Mouse (Mus musculus) gastrocnemius, adult 2 months (tissue): ENCODE measurements at regions not wholly inside any gene's neighbourhood (a gene's known extent, or its start where the extent isn't known, plus 50 kb on each side); places are given as distances from the start of the nearest gene placed in this dataset.

ENCODE experiments used
- DNase-seq: peaks from one replicate; pipeline ENCODE4 v3.0.0; 2022
- H3K27ac ChIP-seq: fragments of 200-600 bp; 2 replicates; pipeline ENCODE4 v1.8.1; 2022; ENCODE audit warnings: mild to moderate bottlenecking
- H3K4me3 ChIP-seq: fragments of 200-600 bp; 2 replicates; pipeline ENCODE4 v1.8.1; 2022; ENCODE audit warnings: mild to moderate bottlenecking, moderate library complexity
- CTCF ChIP-seq: fragments of 200-600 bp; IDR thresholded peaks from 2 replicates; pipeline ENCODE4 v1.8.1; 2022; ENCODE audit warnings: antibody characterized with exemption, mild to moderate bottlenecking, moderate library complexity
- intact Hi-C: fragments of 180-260 bp; cut with DNase I; formaldehyde crosslinking; loops from one replicate; pipeline ENCODE4 v1.15.1; 2025

DNA sequence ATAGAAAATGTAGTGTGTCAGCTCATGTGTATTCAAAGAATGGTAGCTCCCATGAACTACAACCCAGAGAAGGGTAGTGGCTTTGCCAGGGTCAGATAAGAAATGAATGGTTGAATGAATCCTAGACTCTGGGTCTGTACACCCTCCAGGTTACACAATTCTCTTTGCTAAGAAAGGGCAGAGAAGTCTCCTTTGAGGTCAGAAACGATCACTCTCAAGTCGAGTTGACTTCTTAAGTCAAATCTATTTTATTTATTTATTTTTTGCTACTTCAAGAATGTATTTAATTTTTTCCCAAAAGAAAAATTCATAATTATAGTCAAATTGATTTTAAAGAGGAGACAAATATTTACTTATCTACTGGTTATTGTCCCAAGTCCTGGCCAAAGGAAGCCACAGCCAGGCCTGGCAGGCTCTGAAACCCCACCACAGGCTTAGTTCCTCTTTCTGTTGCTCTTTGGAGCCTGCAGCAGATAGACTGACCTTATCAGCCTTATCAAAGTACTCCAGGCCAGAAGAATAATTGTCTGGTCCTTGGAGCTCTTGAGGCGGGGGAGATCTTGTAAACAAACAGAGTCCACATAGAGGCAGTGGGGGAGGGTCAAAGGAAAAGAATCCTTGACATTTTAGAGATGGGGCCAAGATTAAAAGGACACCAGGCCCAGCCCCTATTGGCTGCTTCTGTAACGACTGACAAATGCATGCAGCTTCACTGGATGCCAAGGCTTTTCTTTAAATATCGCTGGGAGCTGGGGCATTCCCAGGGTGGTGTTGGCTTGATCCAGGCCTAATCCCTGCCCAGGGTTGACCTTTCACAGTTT is 104.6 kb upstream of the Jun start:
- intact Hi-C loops: loop anchor here (1.0 kb wide), 2 partner anchors 104 to 705 kb away; partner anchors contain the start of gene Jun
- no peak; the same call in 1 of the 2 replicates for TF ChIP-seq CTCF
- Histone ChIP-seq H3K27ac (peak overlapping the region; percentile 97), H3K4me3 (peak overlapping the region; percentile 50)
- peak; percentile 69 for DNase-seq

DNA sequence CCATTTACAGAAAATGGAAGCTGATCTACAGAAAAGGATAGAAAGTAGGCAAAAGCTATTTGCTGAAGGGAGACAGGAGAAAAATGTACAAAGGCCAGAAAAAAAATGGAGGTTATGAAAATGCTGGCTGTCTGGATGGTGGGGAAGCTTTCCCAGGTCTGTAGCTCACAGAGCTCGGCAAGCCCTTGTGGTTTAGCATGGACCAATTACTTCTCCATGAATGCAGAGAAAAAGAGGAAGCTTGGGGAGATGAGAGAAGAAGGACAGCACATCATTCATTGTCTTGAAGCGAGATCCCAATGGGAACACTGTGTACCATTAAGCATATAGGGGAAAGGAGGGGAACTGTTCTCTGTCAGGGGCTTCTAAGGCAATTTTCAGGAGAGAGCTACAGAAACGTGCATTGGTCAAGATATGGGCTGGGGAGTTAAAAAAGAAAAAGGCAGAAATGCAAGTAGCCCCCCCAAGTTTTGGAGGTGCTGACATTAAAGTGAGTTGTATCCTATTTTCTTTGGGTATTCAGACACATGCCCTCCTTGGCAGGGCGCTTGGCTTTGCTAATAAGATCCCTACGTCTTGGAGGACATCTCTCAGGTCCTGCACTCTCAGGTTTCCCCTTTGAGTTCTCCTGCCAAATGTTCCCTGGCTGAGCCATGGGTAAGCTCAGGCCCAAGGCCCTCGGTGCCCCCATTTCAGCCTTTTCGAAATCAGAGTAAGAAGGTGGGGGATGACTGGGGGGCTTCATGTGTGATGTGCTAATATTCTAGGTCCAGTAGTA is 105.8 kb upstream of the Jun start:
- H3K4me3 ChIP-seq: peak overlapping the region; percentile 28
- intact Hi-C loops: loop anchor here (1.0 kb wide), 2 partner anchors 106 to 703 kb away; partner anchors contain the start of gene Jun
- peak; percentile 83 for DNase-seq
- TF ChIP-seq CTCF: no peak
- peak overlapping the region; percentile 97 for H3K27ac ChIP-seq

DNA sequence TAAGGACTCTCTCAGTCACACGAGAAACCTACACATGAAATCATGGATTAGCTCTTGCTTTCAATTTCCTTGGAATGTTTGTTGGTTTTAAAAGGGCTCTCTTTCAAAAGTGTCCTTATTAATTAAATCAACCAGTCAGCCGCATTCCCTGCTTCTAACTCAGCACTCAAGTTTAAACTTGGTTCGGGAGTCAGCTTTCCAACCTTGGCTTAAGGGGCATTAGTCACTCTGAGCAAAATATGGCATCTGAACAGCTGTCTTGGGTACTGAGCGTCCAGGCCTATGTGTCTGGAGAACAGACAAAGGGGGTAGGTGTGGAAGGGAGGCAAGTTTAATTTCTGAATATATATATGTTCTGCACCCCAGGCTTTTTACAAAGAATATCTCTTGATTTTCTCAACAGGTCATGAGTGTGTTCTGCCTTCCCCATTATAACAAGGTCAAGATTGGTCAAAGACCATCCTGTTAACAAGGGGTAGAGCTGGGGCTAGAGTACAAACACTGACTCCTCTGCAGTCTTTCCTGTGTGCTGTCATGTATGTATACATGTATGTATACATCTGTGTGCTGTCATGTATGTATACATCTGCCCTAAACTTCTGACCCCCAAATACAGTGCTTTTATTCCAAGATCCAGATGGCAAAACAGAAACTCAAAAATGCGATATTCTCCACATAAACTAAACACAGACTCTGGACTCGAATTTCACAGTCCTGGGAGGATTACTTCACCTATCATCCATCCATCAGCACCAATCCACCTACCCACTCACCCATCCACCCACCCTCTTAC is 106.8 kb upstream of the Jun start:
- intact Hi-C loops: no loop called here
- peak overlapping the region; percentile 97 for H3K27ac ChIP-seq
- H3K4me3 ChIP-seq: peak overlapping the region; percentile 15; the same call in 1 of the 2 replicates
- TF ChIP-seq CTCF: no peak
- peak; percentile 42 for DNase-seq

DNA sequence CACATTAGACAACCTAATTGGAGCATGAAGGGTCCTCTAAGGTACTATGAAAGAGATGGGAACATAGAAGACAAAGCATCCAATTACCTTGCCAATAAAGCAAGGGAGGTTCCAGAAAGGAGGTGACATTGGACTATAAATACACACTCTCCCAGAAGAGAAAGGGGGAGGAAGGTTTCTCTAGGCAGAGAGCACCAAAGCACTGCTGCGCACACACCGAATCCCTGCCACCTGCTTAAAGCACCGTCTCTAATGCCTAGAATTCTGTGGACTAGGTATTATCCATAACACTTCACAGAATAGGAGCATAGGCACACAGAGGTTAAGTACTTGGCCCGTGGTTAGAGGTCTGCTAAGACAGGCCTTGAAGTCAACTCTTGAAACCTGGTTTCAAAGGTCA is 107.8 kb upstream of the Jun start:
- TF ChIP-seq CTCF: no peak
- Histone ChIP-seq H3K27ac (peak overlapping the region; percentile 98), H3K4me3 (peak overlapping the region; percentile 74)
- intact Hi-C loops: loop anchor here (5.0 to 10.0 kb wide), 3 partner anchors 122 to 475 kb away; partner anchors contain the start of gene Fggy
- no peak for DNase-seq

DNA sequence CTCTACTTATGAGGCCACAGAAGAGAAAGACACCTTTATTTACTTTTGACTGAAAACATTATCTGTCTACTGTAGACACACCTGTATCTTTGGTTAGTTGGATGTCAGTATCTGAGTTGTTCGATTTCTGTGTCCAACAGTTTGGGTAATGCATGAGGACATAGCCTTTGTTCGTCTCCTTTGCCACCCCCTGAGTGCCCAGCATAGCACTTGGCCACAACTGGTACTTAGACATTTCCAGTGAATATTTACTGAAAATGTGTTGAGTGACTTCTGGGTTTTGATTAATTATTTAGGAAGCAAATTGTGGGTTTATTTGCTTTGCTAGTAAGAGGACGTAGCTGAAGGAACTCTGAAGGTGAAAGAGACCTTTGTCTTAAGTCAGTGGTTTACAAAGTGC is 108.4 kb upstream of the Jun start:
- Histone ChIP-seq H3K4me3 (peak overlapping the region; percentile 74), H3K27ac (peak overlapping the region; percentile 98)
- intact Hi-C loops: loop anchor here (5.0 to 10.0 kb wide), 3 partner anchors 122 to 474 kb away; partner anchors contain the start of gene Fggy
- no peak for TF ChIP-seq CTCF
- DNase-seq: no peak

DNA sequence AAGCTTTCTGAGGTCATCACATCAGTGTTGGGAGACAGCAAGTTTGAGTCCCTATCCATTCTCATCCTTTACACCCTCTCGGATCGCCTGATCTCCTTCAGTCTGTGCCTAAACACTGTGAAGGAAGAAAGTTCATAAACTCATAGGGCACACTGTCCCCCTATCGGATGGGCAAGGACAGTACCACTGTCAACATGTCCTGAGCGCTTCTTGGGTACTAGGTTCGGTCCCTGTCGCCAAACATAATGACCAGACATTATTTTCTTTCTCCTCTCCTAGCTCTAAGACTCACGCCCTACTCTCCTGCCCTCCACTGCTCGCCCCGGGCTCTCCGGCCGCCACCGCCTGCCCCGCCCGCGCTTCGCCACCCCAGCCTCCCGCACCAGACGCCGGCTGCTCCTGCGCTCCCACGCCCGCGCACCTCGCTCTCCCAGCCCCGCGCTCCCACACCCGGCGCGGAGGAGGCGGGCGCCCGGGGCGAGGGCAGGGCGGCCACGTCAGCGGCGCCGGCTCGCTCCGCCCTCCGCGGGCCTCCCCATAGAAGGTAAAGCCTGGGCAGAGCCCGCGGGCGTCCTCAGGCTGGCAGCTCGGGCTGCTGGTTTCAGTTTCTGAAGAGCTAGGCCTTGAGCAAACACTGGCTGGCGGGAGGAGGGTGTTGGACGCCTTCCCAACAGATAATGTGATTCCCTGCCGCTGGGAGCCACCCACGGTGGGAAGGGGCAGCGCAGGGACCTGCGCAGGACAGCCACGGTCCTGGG is 109.1 kb upstream of the Jun start:
- peak; percentile 58 for TF ChIP-seq CTCF
- peak; percentile 97 for DNase-seq
- H3K27ac ChIP-seq: peak overlapping the region; percentile 98
- peak overlapping the region; percentile 74 for H3K4me3 ChIP-seq
- intact Hi-C loops: loop anchor here (5.0 to 10.0 kb wide), 3 partner anchors 121 to 474 kb away; partner anchors contain the start of gene Fggy

DNA sequence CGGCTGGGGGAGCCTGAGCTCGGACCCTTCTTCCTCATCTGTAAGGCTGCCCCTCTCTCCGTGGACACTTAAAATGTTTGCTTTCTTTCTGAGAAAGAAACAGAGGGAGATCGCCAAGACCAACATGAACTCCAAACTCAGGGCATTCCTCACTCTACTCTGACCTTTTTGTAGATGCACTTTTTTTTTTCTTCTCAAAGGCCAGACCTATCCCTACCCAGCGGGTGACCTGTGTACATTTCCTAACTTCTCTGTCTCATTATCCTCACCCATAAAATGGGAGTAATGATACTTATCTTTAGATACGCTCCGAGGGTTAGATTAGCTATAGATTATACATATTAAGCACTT is 109.6 kb upstream of the Jun start:
- peak overlapping the region; percentile 74 for H3K4me3 ChIP-seq
- H3K27ac ChIP-seq: peak overlapping the region; percentile 98
- intact Hi-C loops: loop anchor here (2.0 to 10.0 kb wide), 4 partner anchors 47 to 473 kb away; partner anchors contain the start of gene Fggy
- TF ChIP-seq CTCF: no peak
- no peak for DNase-seq

DNA sequence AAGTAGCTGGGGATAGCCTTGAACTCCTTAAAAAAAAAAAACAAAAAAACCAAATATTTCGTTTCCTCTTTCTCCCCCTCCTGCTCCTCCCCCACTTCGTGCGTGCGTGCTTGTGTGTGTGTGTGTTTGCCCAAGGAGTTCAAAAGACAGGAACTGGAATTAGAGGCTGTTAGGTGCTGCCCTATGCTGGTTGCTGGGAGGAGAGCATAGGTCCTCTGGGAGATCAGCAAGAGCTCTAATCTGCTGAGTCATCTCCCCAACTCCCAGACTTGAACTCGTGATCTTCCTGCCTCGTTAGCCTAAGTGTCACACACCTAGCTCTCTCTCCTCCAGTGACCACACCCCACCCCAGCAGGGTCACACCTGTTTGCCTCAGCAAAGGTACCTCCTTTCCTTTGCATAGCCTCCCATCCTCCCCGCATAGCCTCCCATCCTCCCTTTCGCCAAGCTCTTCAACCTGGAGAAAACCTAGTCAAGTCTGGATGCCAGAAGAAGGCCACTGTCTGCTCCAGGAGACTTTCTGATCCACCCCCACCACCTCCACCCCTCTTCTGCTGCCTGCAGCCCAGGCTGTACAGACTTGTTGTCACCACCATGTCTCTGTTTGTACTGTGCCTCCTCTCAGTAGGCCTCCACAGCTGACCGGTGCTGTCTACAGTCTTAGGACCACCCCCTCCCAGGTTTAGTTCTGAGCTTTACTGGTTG is 110.5 kb upstream of the Jun start:
- no peak for DNase-seq
- no peak overlapping the region; the same call in 1 of the 2 replicates for H3K4me3 ChIP-seq
- H3K27ac ChIP-seq: peak overlapping the region; percentile 98
- TF ChIP-seq CTCF: no peak
- intact Hi-C loops: loop anchor here (2.0 to 10.0 kb wide), 4 partner anchors 46 to 472 kb away; partner anchors contain the start of gene Fggy

DNA sequence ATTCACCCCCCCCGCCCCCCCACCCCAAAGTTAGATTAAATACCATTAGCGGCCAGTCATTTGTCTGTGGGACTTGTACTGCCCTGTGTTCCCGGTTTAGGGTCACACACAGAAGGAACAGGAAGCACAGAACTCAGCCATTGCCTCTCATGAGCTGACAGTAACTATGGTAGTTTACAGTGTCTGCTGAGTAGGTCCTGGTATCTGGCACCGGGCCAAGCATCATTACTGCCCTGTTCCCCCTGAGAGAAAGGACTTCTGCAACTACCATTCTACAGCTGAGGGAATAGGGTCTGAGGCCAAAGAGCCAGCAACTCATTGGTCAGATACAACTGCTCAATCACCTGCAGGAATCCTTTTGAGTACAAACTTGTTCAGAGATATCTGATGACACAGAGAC is 111.4 kb upstream of the Jun start:
- no peak for TF ChIP-seq CTCF
- H3K27ac ChIP-seq: peak overlapping the region; percentile 98; the same call in 1 of the 2 replicates
- intact Hi-C loops: loop anchor here (2.0 to 10.0 kb wide), 4 partner anchors 45 to 471 kb away; partner anchors contain the start of gene Fggy
- H3K4me3 ChIP-seq: no peak overlapping the region
- no peak for DNase-seq

DNA sequence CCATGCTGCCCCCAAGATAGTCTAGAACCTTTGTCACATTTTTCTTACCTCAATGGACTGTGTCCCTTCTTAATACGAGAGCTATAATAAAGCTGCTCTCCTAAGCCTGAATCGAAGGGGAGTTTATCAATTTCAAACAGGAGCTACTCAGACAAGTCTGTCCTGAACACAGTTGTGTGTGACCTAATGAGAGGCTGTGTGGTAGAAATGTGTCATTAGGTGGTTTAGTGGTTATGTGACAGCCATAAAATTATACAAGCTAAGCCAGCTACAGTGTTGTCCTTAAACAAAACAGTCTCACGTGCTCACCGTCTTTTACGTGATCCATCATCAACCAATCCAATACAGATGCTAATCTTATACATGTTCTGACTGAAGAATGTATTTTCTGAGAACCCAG is 114.5 kb upstream of the Jun start:
- DNase-seq: no peak
- TF ChIP-seq CTCF: no peak
- intact Hi-C loops: loop anchor here (10.0 kb wide), 1 partner anchor 468 kb away; no protein-coding TSS in a partner anchor
- Histone ChIP-seq H3K27ac (peak overlapping the region; percentile 79), H3K4me3 (no peak overlapping the region)

DNA sequence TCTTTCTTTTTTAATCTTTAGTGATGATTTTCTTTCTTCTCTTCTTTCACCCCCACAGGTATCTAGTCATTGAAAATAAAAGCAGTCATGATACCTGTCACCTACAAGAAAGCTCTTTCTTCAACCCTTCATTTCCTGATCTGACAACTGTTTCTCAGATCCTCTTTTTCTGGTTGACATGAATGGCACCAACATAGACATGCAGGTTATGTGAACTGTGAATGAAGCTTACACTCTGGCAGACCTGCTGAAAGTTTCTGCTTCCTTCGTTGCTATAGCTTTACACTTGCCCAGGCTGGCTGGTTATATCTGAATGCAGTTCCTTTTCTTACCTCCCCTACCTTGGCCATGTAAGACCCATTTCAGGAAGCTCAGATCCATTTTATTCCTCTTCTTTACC is 115.2 kb upstream of the Jun start:
- no peak for DNase-seq
- H3K4me3 ChIP-seq: no peak overlapping the region
- intact Hi-C loops: loop anchor here (1.0 to 10.0 kb wide), 2 partner anchors 36 to 468 kb away; no protein-coding TSS in a partner anchor
- no peak for TF ChIP-seq CTCF
- H3K27ac ChIP-seq: no peak overlapping the region
